8 mouse cellular contexts compared by ENCODE assay signal in the genomic region with DNA sequence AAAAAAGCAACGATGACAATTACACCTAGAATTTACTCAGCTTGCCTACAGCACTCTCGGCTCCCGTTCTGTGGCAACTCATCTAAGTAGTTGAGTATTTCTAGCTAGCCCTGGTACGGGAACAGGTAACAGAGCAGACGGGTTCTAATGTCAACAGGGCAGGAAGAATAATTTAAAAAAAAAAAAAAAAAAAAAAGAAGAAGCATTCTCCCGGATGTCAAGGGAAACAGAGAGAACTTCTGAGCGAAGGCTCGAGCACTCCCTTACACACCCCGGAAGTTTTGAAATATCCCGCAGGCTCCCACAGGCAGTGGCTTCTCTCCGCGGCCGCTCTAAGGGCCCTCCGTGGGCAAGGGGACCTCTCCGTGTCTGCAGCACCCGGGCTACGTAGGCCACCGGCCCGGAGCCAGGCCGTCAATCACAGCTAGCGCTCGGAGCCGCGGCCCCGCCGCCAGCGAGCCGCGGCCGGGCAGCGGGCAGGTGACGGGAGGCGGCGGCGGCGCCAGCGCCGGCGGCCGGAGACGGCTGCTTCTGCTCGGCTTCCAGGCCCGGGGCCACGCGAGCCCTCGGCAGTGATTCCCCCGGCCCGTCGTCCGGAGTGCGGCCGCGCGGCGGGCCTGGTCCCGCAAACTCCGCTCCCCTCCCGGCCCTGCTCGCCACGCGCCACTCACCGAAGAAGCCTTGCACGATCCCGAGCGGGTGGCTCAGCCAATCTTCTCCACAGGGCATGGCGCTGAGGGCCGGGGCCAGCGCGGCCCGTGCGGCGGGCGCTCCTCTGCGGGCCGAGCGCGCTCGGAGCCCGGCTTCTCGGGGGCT. TPM values are rescaled to one million over a fixed set of nuclear protein-coding genes. Genes with fewer than 3 reads are reported as not detected.
A peak's percentile ranks its signal among the peaks of the same experiment; 100 is the strongest.
DNase-seq lines count a peak whose midpoint lies in the region; ATAC-seq lines count a peak whose summit lies in the region.

No protein-coding gene starts in this region.

- peak overlapping the region; percentile 95 for H3K4me2 ChIP-seq in forebrain, embryonic 12.5 days
- H3K4me2 ChIP-seq in limb, embryonic 11.5 days (ENCODE audit: low read depth, severe bottlenecking): peak overlapping the region; percentile 74
- H3K4me2 ChIP-seq in midbrain, embryonic 12.5 days (replicated peaks): peak overlapping the region; percentile 91

- peak overlapping the region; percentile 98 for H3K9ac ChIP-seq in forebrain, embryonic 12.5 days
- peak overlapping the region; percentile 97 for H3K9ac ChIP-seq in limb, embryonic 11.5 days (ENCODE audit: low read length)
- peak overlapping the region; percentile 99 for H3K9ac ChIP-seq in midbrain, embryonic 12.5 days (replicated peaks)

- under 1% methylated on average over 80 of the region's 80 CpGs for WGBS in forebrain, embryonic 12.5 days
- under 1% methylated on average over 64 of the region's 80 CpGs for WGBS in limb, embryonic 11.5 days
- WGBS in midbrain, embryonic 12.5 days: under 1% methylated on average over 75 of the region's 80 CpGs

- H3K4me3 ChIP-seq in forebrain, embryonic 12.5 days (replicated peaks): peak overlapping the region; percentile 99
- H3K4me3 ChIP-seq in limb, embryonic 11.5 days (ENCODE audit: low read depth, low read length): peak overlapping the region; percentile 76
- peak overlapping the region; percentile 95 for H3K4me3 ChIP-seq in midbrain, embryonic 12.5 days

- H3K36me3 ChIP-seq in forebrain, embryonic 12.5 days (replicated peaks): peaks cover 12% of the 10 kb centered on the region
- H3K36me3 ChIP-seq in limb, embryonic 11.5 days (ENCODE audit: control insufficient read depth, insufficient read depth, low read length): no peaks in the 10 kb centered on the region
- H3K36me3 ChIP-seq in midbrain, embryonic 12.5 days: 0 out of 2 replicates have a peak, but pooled peaks cover 7% of the 10 kb centered on the region
- H3K36me3 ChIP-seq in splenic B cell, adult 2 months (ENCODE audit: control insufficient read depth, insufficient read depth, low read length, poor library complexity, severe bottlenecking): no peaks in the 10 kb centered on the region

- peaks cover 25% of the 10 kb centered on the region for H3K4me1 ChIP-seq in forebrain, embryonic 12.5 days
- H3K4me1 ChIP-seq in limb, embryonic 11.5 days (ENCODE audit: control insufficient read depth, insufficient read depth, low read length): peaks cover 7% of the 10 kb centered on the region; the same call in 1 of the 2 replicates
- H3K4me1 ChIP-seq in midbrain, embryonic 12.5 days: peaks cover 19% of the 10 kb centered on the region

- 0 out of 2 replicates have a peak, but pooled peaks cover 2% of the 10 kb centered on the region for H3K9me3 ChIP-seq in forebrain, embryonic 12.5 days
- no peaks in the 10 kb centered on the region for H3K9me3 ChIP-seq in limb, embryonic 11.5 days (ENCODE audit: control insufficient read depth, low read length)
- no peaks in the 10 kb centered on the region for H3K9me3 ChIP-seq in midbrain, embryonic 12.5 days

- intact Hi-C loops in heart, postnatal 36 days (cut with DNase I): no loop called here

- peaks cover 21% of the 10 kb centered on the region for H3K27me3 ChIP-seq in forebrain, embryonic 12.5 days
- H3K27me3 ChIP-seq in limb, embryonic 11.5 days (ENCODE audit: control insufficient read depth, insufficient read depth, low read length): no peaks in the 10 kb centered on the region
- H3K27me3 ChIP-seq in midbrain, embryonic 12.5 days: peaks cover 10% of the 10 kb centered on the region
- no peaks in the 10 kb centered on the region for H3K27me3 ChIP-seq in splenic B cell, adult 2 months (ENCODE audit: control insufficient read depth, insufficient read depth, low read length, poor library complexity, severe bottlenecking)

- no peak for DNase-seq in cerebellum, postnatal 4 days (ENCODE audit: low spot score in 2 of 2)
- peak; percentile 75 for DNase-seq in adrenal gland, adult 2 months
- peak; percentile 58 to 67 for DNase-seq in heart, postnatal 36 days
- DNase-seq in limb, embryonic 11.5 days (ENCODE audit: low spot score): peak; percentile 63
- peak; percentile 52 for DNase-seq in splenic B cell, adult 2 months (ENCODE audit: low read depth, low spot score)

- peak overlapping the region; percentile 87 for H3K27ac ChIP-seq in forebrain, embryonic 12.5 days
- H3K27ac ChIP-seq in limb, embryonic 11.5 days (replicated peaks; ENCODE audit: low read depth, low read length): peak overlapping the region; percentile 72
- peak overlapping the region; percentile 89 for H3K27ac ChIP-seq in midbrain, embryonic 12.5 days (replicated peaks)

- ATAC-seq in cerebellum, adult (ENCODE audit: insufficient number of reproducible peaks, low FRiP score, low TSS enrichment): peak; percentile 32; the same call in 1 of the 2 replicates
- ATAC-seq in forebrain, embryonic 12.5 days (ENCODE audit: low FRiP score): peak; percentile 57
- ATAC-seq in limb, embryonic 11.5 days (ENCODE audit: insufficient number of reproducible peaks, low FRiP score, low TSS enrichment, low read depth): peak; percentile 14; the same call in 1 of the 2 replicates
- peak; percentile 53; the same call in 1 of the 2 replicates for ATAC-seq in midbrain, embryonic 12.5 days (ENCODE audit: low FRiP score, low read depth)

RNA-seq across cellular contexts. Expression of a gene that starts 0.6 kb away (rescaled TPM):
- total RNA-seq in adrenal gland, adult 2 months (2021): 10 to 100 TPM; 31.3 to 33.5 TPM
- polyA plus RNA-seq in adrenal gland, adult 2 months (2012; rRNA removed): 20.5 and 22.4 TPM in 2 replicates
- polyA plus RNA-seq in forebrain, embryonic 12.5 days (2016; fragmentation: Nextera tagmentation; extraction: Ambion mirVana): 73.3 and 83.0 TPM in 2 replicates
- total RNA-seq in heart, postnatal 36 days (2021): 10 to 100 TPM; 21.5 to 26.0 TPM
- 82.6 and 90.3 TPM in 2 replicates for polyA plus RNA-seq in limb, embryonic 11.5 days (2014; fragmentation: Nextera tagmentation; extraction: Ambion mirVana)
- polyA plus RNA-seq in midbrain, embryonic 12.5 days (2016; fragmentation: Nextera tagmentation; extraction: Ambion mirVana): 74.8 and 78.8 TPM in 2 replicates

RNA-seq across cellular contexts. Expression of a gene that starts 5.1 kb away (rescaled TPM):
- total RNA-seq in adrenal gland, adult 2 months (2021): 10 to 100 TPM; 39.9 to 59.5 TPM
- polyA plus RNA-seq in adrenal gland, adult 2 months (2012; rRNA removed): 19.7 and 22.7 TPM in 2 replicates
- 43.1 and 45.7 TPM in 2 replicates for polyA plus RNA-seq in forebrain, embryonic 12.5 days (2016; fragmentation: Nextera tagmentation; extraction: Ambion mirVana)
- total RNA-seq in heart, postnatal 36 days (2021): 10 to 100 TPM; 27.3 to 29.0 TPM
- 36.6 and 41.8 TPM in 2 replicates for polyA plus RNA-seq in limb, embryonic 11.5 days (2014; fragmentation: Nextera tagmentation; extraction: Ambion mirVana)
- polyA plus RNA-seq in midbrain, embryonic 12.5 days (2016; fragmentation: Nextera tagmentation; extraction: Ambion mirVana): 42.6 and 42.8 TPM in 2 replicates

Comparison
In these comparisons a context has a peak if more than half of its experiments do, and no peak if none do; other contexts are left out.
1. DNase-seq: peak in adrenal gland, adult 2 months (single experiment), heart, postnatal 36 days (2 of 2), limb, embryonic 11.5 days (single experiment) and splenic B cell, adult 2 months (single experiment); none in cerebellum, postnatal 4 days (0 of 2).
2. Peak in every context shown above with its lines, with median percentiles within 50 percentile points of each other: ATAC-seq, H3K27ac ChIP-seq, H3K4me2 ChIP-seq, H3K4me3 ChIP-seq and H3K9ac ChIP-seq.